Mouse (Mus musculus) granulocyte monocyte progenitor cell, adult 5-6 weeks (primary cell): ENCODE data around the gene Otog. TPM values are rescaled to one million over a fixed set of nuclear protein-coding genes. Genes with fewer than 3 reads are reported as not detected.

Source experiments
- ATAC-seq: replicated peaks from 2 replicates; pipeline ENCODE4 v1.8.0; 2016; ENCODE audit warnings: mild to moderate bottlenecking, moderate TSS enrichment, inconsistent platforms; ENCODE audit not compliant: poor library complexity, severe bottlenecking
- total RNA-seq, 2 experiments: library from RNA; stranded (forward) in 1 of 2; stranded (reverse) in 1 of 2; fragments of 200-712, 200-1000 nt in 1 of 2; fragments of >200 nt in 1 of 2; fragmentation: Nextera tagmentation in 1 of 2; gene quantifications; 2 replicates each; pipeline ENCODE4 v1.2.3; 2014 to 2017

Gene Otog
- total RNA-seq, 2 experiments from 2014 or later = not detected

GRCm38 (mm10) chr7:46280896-46281295 is 40.1 kb downstream of the Otog start:
- no peak for ATAC-seq

DNA sequence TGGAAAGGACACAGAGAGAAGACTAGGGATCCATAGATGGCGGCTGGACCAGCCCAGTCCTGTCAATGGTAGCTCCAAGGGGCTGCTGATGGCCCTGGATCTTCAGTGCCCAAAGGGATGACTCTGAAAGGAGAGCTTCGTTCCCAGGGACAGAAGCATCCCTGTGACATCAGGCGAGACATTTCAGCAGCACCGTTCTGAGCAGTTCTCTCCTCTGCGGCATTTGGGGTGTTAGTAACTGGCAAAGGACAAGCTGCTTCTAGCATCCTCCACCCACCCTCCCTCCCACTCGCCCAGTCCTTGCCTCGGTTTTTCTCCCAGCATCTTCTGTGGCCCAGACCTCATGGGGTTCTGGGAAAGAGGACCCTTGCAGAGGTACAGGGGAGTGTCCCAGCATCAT is 41.5 kb downstream of the Otog start:
- ATAC-seq = no peak

GRCm38 (mm10) chr7:46283681-46284080 is 42.9 kb downstream of the Otog start:
- no peak for ATAC-seq

DNA sequence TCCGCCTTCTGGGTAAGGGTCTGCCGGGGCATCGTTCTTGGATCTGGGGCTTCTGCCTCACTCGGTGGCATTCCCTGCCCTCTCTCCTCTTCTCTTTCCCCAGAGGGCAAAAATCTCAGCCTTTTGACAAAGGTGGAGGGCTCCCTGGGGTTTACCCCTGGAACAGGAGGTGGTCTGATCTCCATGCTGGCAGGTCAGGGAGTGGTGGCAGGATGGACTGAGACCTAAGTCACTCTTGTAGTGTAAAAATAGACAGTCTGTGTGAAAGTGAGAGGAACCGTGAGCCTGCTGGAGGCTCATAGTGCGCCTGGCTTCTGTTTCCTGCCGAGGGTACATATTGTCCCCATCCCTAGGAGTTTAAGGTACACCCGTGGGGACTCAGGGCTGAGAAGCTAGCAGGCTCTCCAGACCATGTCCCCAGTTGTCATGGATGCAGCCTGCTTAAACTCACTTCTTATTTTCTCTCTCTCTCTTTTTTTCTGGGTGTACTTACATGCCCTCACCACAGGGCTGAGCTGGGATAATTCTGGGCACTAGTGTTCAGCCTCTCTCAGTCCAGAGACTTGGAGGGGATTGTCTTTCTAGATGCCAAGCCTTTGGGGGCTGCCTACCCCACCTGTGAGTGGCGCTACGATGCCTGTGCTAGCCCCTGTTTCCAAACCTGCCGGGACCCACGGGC is 44.5 kb downstream of the Otog start:
- no peak for ATAC-seq

GRCm38 (mm10) chr7:46286391-46286790 is 45.6 kb downstream of the Otog start:
- no peak for ATAC-seq

DNA sequence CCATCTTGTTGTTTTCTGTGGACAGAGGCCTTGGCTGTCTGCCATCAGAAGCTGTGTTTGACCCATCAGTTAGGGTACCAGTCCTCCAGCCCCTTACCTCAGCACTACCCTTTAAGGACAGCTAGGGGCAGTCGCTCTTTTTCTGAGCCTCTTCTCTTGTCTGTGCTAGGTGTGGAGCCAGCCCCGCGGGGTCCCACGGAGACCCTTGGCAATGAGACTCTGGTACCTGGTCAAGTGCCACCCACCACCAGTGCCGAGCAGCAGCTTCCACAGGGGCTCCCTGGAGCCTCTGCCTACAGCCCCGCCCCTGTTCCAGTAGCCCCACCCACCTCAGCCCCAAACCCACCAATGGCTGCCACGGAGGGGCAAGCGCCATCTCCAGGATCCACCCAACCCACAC is 46.3 kb downstream of the Otog start:
- ATAC-seq = peak; percentile 35; the same call in 1 of the 2 replicates

DNA sequence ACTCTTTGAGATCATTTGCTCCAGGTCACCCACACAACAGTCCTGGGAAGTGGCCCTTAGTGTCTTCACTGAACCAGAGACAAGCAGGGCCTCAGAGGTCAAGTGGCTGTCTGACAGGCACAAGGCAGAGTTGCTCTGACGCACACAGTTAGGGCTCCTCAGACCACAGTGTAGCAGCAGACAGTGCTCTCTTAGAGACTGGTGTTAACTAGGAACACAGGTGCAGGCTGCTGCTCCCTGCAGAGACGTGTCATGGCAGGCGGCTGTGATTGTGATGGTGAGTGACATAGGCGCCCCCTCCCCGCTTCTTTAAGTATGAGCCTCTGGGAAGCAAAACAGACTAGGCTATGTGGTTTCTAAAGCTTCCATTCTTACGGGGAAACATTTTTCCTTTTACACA is 55.5 kb downstream of the Otog start:
- no peak for ATAC-seq

DNA sequence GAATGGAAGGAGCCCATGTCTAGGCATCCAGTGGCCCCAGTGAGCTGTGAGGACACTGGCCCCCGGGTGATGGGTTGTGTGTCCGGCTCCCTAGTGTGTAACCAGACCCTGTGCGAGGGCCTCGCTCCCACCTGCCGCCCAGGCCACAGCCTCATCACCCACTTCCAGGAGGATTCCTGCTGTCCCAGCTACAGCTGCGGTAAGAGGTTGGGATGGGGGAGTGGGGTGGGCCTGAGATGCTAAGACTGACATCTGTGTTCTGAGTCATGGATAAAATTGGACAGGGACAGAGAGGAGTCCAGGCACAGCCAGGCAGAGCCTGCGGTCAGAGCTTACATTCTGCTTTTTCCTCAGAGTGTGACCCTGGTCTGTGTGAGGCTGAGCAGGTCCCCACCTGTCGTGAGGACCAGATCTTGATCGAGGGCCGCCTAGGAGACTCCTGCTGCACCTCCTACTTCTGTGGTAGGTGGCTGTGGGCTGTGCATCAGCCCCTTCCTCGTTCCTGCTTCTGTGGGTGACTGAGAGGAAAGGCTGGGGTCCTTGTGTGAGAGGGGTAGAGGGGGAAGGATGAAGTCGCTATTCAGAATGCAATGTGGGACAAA is 60.3 kb downstream of the Otog start:
- ATAC-seq = no peak

DNA sequence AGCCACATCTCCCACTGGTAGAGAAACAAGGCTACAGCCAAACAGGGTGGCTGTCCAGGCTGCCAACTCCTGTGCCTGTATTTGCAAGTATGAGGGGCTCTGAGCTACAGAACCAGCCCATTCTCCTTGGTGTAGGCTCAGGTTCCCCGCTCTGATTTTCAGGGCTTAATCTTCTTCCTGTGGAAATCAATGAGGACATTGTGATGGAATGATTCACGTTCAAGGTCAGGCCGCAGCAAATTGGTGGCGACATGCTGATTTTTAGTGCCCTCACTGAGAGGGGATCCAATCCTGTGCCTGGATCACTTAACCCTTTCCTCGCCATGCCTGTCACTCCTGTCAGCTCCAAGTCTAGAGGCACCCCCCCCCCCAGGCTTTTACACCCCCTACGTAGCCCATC is 72.7 kb downstream of the Otog start:
- no peak for ATAC-seq

GRCm38 (mm10) chr7:46314220-46315009 is 73.6 kb downstream of the Otog start:
- ATAC-seq = no peak

DNA sequence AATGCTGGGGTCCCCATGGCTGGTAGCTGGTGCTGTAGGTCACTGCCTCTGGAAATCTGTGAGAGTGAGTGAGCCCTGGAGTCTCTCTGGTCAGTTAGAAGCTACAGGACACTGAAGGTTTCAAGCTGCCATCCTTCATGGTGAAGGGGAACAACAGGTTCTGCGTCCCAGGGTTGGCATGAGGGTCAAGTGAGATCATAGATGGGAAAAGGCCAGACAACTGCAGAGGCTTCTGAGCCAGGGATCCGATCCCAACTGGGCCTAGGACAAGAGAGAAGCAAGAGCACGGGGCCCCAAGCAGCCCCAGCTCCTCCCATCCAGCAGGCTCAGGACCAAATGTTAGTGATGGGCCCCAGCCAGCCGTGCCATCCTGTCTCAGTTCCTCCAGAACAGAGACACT is 74.9 kb downstream of the Otog start:
- no peak for ATAC-seq

GRCm38 (mm10) chr7:46316948-46317347 is 76.2 kb downstream of the Otog start:
- ATAC-seq = no peak

- ATAC-seq = no peak
Observed at GRCm38 (mm10) chr7:46321242-46321641, 80.5 kb downstream of the Otog start.

DNA sequence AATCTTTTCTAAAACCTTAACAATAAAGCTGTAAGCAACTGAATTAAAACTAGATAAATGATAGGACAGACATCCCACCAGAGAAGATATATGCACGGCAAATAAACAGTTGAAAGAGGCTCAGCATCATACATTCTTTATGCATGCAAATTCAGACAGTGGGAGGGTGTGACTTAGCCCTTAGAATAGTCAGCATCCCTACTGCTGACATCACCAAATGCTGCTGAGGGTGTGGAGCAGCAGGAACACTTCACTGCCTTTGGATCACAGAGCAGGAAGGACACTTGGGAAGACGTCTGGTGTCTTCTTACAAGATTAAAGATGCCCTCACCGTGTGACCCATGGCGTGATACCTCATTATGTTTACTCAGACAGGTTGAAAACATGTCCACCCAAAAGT is 87.1 kb downstream of the Otog start:
- no peak for ATAC-seq

- ATAC-seq = no peak
Observed at GRCm38 (mm10) chr7:46337397-46337796, 96.6 kb downstream of the Otog start.

DNA sequence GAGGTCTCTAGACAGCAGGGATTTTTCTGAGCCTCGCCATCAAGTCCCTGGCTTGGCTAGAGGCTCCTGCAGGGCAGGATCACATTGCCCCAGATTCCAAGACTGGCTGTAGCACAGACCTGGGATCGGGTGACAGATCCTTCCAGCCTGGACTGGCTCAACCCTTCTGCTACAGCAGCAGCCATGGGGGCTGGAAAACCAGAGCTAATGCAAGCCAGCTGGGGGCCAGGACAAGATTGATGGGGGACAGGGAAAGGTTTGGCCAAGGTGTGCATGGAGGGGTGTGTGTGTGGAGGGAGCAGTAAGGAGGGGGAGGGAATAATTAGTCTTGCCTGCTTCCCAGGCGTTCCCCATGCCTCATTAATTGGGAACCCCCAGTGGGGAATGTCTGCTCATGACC is 99.0 kb downstream of the Otog start:
- no peak for ATAC-seq

- ATAC-seq = no peak
Observed at GRCm38 (mm10) chr7:46340295-46340694, 99.5 kb downstream of the Otog start.

DNA sequence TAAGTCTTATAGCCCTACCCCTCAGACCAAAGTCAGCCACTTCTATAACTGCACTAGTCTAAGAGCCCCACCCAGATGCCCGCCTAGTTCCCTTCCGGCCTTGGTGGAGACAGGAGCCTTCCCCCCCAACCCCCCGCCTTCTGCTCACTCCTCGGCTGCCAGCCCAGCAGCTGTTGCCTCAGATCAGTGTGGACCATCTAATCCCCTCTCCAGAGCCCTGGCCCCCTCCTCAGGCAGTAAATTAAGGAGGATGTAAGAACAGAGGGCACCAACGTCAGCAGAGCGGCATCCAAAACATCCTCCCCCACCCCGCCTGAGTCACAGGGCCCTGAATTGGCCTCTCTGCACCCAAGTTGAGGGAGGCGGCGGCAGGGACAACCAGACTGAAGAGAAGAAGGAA is 100.7 kb downstream of the Otog start:
- ATAC-seq = no peak

DNA sequence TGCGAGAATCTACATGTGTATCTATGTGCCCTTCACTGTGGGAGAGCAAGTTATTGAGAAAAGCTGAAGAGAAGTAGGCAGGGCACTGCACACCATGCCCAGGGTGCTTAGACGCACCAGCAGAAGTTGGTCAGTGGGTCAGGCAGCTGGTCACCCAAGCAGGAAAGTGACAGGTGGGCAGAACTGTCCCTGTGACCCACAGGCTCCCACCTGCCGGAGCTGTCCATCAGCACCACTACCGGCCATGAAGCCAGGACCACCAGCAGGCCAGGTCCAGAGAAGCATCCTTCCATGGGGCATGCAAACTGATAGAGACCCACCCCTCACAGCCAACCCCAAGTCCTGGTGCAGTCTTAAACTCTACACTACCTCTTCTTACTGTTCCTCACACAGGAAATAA is 106.9 kb downstream of the Otog start:
- no peak for ATAC-seq

- no peak for ATAC-seq
Observed at GRCm38 (mm10) chr7:46348813-46349212, 108.0 kb downstream of the Otog start.

DNA sequence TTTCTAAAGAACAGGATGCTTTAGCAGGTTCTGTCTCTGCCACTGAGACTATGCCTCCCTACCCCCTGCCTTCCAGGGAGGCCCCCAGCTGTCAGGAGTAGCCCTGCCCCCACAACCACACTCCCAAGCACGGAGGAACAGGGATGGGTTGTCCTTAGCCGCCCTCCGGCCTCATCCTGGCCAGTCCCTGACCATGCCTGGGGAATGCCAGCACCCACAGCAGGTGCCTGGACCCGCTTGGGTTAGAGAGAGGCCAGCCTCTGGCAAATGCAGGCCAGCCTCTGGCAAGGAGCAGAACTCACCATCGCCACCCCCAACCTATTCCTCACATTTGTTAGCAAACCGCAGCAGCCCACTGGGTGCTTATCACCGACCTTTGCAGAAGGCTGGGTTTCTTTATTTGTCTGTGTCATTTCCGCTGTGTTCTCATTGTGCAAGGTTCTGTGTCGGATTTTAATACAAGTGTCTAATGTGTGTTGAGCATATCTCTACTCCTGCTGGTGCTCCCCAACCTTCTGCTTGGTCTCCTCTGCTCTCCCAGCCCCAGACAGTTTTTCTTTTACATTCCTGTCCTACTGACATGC is 109.4 kb downstream of the Otog start:
- ATAC-seq = no peak
